Mouse (Mus musculus) urinary bladder, postnatal 10 days (tissue): ENCODE results near the gene Fuca2.

ENCODE experiments used
- DNase-seq: peaks from one replicate; pipeline ENCODE4 v3.0.0; 2022; ENCODE audit warnings: low spot score

The Fuca2 gene

GRCm38 (mm10) chr10:13534751-13535150 is 35.4 kb downstream of the Fuca2 start:
- DNase-seq = no peak

DNA sequence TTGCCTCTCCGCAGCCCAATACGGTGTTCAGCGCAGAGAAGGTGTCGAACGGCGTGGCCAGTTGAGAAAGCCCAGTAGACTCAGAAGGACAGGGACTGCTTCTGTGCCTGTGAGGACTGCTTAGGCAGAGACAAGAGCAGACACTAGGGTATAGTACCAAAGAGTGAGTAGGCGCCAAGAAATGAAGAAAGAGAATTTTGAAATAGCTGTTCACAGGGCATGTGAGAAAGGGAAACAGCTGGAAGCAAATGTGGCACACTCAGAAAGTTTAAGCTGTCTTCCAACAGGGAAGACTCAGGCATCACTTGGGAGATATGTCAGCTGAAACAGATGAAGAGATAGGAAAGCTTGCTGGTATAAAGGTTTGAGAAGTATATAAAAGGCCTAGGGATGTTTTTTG is 37.4 kb downstream of the Fuca2 start:
- no peak for DNase-seq

DNA sequence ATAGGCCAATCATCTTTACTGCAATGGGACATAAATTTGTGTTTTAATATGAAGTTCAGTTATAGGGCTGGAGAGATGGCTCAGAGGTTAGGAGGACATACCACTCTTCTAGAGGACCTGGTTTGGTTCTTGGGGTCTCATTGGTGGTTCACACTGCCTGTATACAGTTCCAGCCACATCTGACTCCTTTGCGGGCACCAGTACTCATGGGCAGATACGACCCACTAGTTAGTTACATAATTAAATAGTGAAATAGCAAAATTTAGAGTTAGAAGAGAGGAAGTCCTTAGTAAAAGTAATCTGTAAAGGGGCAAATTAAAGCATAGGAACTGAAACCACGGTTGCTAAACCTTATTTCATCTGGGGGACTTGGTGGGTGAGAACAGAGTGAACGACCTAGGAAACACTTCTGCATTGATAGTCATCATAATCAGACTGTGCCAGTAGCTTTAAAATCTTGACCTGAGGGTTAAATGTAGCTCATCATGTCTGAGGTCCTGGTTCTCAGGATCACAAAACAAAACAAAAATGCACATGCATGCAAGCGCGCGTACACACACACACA is 40.5 kb downstream of the Fuca2 start:
- no peak for DNase-seq

GRCm38 (mm10) chr10:13541721-13542120 is 42.4 kb downstream of the Fuca2 start:
- no peak for DNase-seq

DNA sequence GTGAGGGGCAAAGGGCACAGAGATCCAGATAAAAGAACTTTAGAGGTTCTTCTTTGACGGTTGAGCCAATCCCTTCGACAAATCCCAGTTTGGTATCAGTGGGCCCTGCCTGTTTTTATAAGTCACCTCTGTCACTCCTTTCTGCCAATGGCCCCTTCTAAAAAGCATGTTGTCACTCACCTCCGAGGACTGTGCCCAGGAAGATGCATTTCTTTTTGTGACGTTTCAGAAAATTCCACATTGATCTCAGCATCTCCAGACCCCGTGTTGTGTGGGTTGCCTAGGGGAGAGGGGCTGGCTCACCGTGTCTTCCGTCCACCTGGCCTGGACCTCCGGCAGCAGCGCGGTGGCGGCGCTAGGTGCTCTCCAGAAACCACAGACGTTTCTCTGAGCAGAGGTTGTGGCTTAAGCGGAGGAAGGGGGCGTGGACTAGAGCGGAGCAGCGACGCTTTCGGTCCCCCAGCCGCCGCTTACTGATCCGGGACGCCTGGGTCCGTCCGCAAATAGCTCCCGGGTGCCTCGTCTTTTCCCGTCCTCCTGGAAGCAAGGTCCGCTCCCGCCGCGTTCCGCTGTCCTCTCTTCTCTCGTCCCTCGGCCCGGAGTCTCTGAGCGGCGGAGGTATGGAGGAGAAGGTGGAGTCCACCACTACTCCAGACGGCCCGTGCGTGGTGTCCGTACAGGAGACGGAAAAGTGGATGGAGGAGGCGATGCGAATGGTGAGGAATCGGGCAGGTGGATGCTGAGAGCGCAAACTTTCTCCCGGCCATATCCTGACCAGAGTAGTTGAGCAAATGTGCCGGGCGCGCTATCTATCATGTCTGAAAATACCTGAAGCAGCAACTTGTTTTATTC is 53.5 kb downstream of the Fuca2 start, which contains the start of the genes Adat2 and Pex3:
Adat2 (plus strand) TSS at position 249 of the 852 bp plus-strand sequence.
Pex3 (minus strand) TSS at position 497 of the 852 bp plus-strand sequence.
- peak; percentile 65 for DNase-seq

DNA sequence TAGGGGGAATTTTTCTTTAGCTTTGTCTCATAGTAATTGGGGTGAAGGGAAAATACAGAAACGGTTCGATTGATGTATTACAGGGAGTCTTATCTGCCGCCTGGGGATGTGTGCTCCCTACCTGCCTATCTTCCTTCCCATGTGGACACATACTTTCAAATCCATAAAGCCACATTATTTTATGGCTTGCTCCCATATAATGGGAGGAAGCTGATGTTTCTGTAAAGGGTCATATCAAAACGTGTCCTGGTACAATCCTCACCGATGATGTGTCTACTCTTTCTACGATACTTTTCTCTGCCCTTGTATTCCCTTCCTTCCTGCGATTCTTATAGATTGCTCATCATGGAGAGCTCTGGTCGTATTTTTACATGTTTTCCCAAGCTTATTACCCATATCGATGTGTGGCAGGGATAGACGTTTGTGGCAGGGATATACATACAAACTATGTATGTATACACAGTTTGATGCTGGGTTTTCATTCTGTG is 54.2 kb downstream of the Fuca2 start:
- no peak for DNase-seq

GRCm38 (mm10) chr10:13554316-13554715 is 55.0 kb downstream of the Fuca2 start:
- no peak for DNase-seq

DNA sequence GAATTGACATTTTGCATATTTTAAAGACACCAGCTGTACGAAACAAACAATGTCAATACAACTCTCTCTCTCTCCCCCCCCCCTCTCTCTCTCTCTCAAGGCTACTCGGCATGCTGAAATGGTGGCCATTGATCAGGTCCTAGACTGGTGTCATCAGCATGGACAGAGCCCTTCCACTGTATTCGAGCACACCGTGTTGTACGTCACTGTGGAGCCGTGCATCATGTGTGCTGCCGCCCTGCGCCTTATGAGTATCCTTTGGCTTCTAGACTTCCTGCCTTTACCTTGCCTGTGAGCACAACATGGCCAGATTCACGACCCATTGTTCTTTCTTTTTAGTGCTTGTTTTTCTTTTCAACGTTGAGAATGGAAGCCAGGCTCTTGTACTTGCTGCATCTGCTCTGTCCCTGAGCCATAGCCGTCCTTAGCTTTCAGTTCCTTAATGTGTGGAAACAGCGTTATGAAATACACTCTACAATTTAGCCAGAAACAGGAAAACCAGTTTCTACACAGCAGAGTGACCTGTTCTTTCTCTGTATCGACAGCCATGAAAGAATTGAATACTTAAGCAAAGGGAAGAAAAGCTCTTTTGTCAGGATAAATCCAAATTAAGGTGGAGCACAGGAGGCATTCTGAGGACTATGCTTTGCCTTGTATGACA is 60.8 kb downstream of the Fuca2 start:
- DNase-seq = no peak

DNA sequence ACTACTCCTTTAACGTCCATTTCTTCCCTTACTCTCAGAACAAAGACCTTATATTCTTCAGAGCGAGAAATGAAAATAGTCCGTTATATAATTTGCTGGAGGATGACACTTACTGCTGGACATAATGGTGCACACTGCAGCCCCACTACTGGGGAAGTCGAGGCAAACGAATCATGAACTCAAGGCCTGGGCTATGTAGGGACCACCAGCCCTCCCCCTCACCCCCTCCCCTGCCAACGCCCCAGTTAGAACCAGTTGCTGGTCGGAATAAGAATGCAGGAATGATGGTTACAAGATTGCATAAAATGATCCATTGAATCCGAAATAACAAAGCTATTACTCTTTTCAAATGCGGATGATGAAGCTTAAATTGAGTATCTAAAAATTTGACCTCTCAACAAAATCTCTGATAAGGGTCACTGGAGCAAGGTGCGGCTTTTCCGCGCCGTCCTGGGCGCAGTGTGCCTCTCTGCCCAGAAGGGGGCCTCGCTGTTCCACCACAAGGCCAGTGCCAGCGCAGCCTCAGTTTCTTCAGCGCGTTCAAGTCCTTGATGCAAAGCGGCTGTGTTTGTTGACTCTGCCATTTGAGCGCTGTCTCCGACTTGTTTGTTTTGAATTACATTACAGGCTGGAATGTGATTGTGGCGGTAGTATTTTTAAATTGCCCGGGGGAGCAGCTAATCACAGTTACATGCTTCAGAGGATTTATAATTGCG is 65.2 kb downstream of the Fuca2 start:
- DNase-seq = no peak

GRCm38 (mm10) chr10:13565080-13565448 is 65.7 kb downstream of the Fuca2 start:
- no peak for DNase-seq

- DNase-seq = no peak
Measured at GRCm38 (mm10) chr10:13566393-13566792, 67.1 kb downstream of the Fuca2 start.
